Mouse (Mus musculus): ENCODE measurements at regions not wholly inside any gene's neighbourhood (a gene's known extent, or its start where the extent isn't known, plus 50 kb on each side); places are given as distances from the start of the nearest gene placed in this dataset.
A peak's percentile ranks its signal among the peaks of the same experiment; 100 is the strongest.

DNA sequence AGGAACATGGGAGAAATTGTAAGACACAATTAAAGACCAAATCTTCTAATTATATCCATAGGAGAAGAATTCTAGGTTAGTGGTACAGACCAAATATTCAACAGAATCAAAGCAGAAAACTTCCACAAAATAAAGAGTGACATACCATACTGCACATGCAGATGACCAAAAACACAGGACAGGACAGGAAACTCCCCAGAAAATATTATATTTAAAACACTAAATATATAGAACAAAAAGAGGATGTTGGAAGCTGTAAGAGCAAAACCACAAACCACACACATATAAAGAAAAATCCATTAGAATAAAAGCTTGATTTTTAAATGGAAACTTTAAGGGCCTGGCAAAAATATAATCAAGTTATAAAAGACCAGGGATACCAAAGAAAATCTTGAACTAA is 66.5 kb downstream of the Htr1b start:
- no peak for DNase-seq (ENCODE audit: low spot score in 2 of 2)

GRCm38 (mm10) chr9:81538354-81538753 is 95.3 kb downstream of the Htr1b start:
- DNase-seq (ENCODE audit: low spot score in 2 of 2), result peak in 1 of 2 experiments; percentile 25

Measured in layer of hippocampus, adult 18-20 months (tissue).